Mouse (Mus musculus): ENCODE measurements around the gene Rnft1. TPM values are rescaled to one million over a fixed set of nuclear protein-coding genes. Genes with fewer than 3 reads are reported as not detected.

The Rnft1 gene
- 32.7 TPM for polyA plus RNA-seq (2014; fragmentation: Illumina TruSeq; extraction: RNeasy Lipid Tissue Mini Kit (QIAGEN cat#74804); ENCODE audit: low read depth, low replicate concordance)

DNA sequence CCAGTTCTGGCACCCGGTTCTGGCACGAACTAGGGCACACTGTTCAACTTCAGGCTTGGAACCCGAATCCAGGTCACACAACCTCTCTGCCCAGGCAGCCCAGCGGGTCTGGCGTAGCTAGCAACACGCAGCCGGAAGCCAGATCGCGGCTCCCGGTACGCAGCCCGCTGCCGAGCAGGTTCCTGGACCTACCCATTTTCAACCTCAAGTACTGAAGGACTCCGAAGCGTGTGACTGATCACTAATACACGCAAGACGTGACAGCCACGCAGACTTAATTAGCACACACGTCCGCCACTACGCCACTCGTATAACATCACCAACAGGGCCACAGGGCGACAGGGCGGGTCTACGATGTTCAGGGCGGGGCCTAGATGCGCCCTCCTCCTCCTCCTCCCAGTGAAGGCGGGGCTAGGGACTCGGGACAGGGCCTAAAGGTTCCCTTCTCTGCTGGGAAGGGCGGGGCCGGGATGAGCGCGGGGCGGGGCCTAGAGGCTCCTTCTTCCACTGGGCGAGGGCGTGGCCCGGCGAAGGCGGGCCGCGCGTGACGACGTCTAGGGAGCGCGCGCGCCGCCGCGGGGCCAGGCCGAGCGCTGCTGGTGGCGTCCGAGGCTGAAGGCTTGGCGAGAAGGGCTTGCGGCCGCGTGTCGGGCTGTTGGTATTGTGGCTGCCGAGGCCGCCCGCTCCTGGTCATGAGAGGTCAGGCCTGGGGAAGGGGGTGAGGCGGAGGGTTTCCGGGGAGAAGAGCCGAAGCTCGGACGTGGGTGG, at the start of gene Rnft1:
Gene Rnft1 (plus strand): TSS at position 557 of the 768 bp plus-strand sequence.

GRCm38 (mm10) chr11:86544639-86545299, 60.3 kb downstream of the Rnft1 start, which contains the start of the genes Rps6kb1 and Tubd1:
Gene Rps6kb1, minus strand, starts transcription at chr11:86544805.
Gene Tubd1, plus strand, starts transcription at chr11:86544991.

Other genes with a start within 250 kb of the Rnft1 start
- 10.8 TPM for gene Ints2, start 227.1 kb upstream of the Rnft1 start, polyA plus RNA-seq (2014; fragmentation: Illumina TruSeq; extraction: RNeasy Lipid Tissue Mini Kit (QIAGEN cat#74804); ENCODE audit: low read depth, low replicate concordance)
- 15.0 TPM for gene Med13, start 127.1 kb upstream of the Rnft1 start, polyA plus RNA-seq (2014; fragmentation: Illumina TruSeq; extraction: RNeasy Lipid Tissue Mini Kit (QIAGEN cat#74804); ENCODE audit: low read depth, low replicate concordance)
- 24.7 TPM for gene Rps6kb1, start 60.1 kb downstream of the Rnft1 start, polyA plus RNA-seq (2014; fragmentation: Illumina TruSeq; extraction: RNeasy Lipid Tissue Mini Kit (QIAGEN cat#74804); ENCODE audit: low read depth, low replicate concordance)
- gene Tubd1, start 60.3 kb downstream of the Rnft1 start, polyA plus RNA-seq (2014; fragmentation: Illumina TruSeq; extraction: RNeasy Lipid Tissue Mini Kit (QIAGEN cat#74804); ENCODE audit: low read depth, low replicate concordance), result 6.8 TPM
- 228 TPM for gene Vmp1, start 199.2 kb downstream of the Rnft1 start, polyA plus RNA-seq (2014; fragmentation: Illumina TruSeq; extraction: RNeasy Lipid Tissue Mini Kit (QIAGEN cat#74804); ENCODE audit: low read depth, low replicate concordance)
- gene Ptrh2, start 199.3 kb downstream of the Rnft1 start, polyA plus RNA-seq (2014; fragmentation: Illumina TruSeq; extraction: RNeasy Lipid Tissue Mini Kit (QIAGEN cat#74804); ENCODE audit: low read depth, low replicate concordance), result 9.0 TPM